Mouse (Mus musculus) myocyte (in vitro differentiated cells): ENCODE measurements at regions not wholly inside any gene's neighbourhood (a gene's known extent, or its start where the extent isn't known, plus 50 kb on each side); places are given as distances from the start of the nearest gene placed in this dataset.

Experiments
- CEBPB ChIP-seq: IDR thresholded peaks from 2 replicates; pipeline ENCODE4 v1.6.1; 2011; ENCODE audit warnings: mild to moderate bottlenecking, moderate library complexity; ENCODE audit not compliant: poor library complexity, insufficient read depth, severe bottlenecking
- E2F4 ChIP-seq: IDR thresholded peaks from one replicate; pipeline ENCODE4 v1.6.1; 2011; ENCODE audit warnings: mild to moderate bottlenecking, control low read depth, moderate library complexity; ENCODE audit not compliant: insufficient read depth
- MAX ChIP-seq: IDR thresholded peaks from one replicate; pipeline ENCODE4 v1.6.1; 2011; ENCODE audit warnings: low read depth, mild to moderate bottlenecking, control low read depth
- MYOG ChIP-seq, 3 experiments: IDR thresholded peaks; one replicate each; pipeline ENCODE4 v1.6.1; 2011; ENCODE audit warnings: control low read depth in 2 of 3, low read depth in 2 of 3, mild to moderate bottlenecking in 2 of 3; ENCODE audit not compliant: insufficient read length in 2 of 3, control insufficient read depth in 1 of 3, insufficient read depth in 1 of 3
- POLR2A ChIP-seq: IDR thresholded peaks from one replicate; pipeline ENCODE4 v1.6.1; 2011; ENCODE audit warnings: low read depth, mild to moderate bottlenecking, control low read depth, moderate library complexity; ENCODE audit not compliant: insufficient read length
- POLR2AphosphoS2 ChIP-seq: IDR thresholded peaks from one replicate; pipeline ENCODE4 v1.6.1; 2011; ENCODE audit warnings: low read depth, control low read depth; ENCODE audit not compliant: insufficient read length
- REST ChIP-seq: IDR thresholded peaks from one replicate; pipeline ENCODE4 v1.6.1; 2011; ENCODE audit warnings: mild to moderate bottlenecking, control low read depth, moderate library complexity; ENCODE audit not compliant: insufficient read depth, insufficient read length
- TCF12 ChIP-seq: IDR thresholded peaks from one replicate; pipeline ENCODE4 v1.6.1; 2011; ENCODE audit warnings: mild to moderate bottlenecking, control low read depth; ENCODE audit not compliant: poor library complexity, insufficient read depth, severe bottlenecking
- TCF3 ChIP-seq: IDR thresholded peaks from one replicate; pipeline ENCODE4 v1.6.1; 2011; ENCODE audit warnings: low read depth, control low read depth; ENCODE audit not compliant: insufficient read length
- USF1 ChIP-seq: IDR thresholded peaks from one replicate; pipeline ENCODE4 v1.6.1; 2011; ENCODE audit warnings: low read depth, mild to moderate bottlenecking, control low read depth, moderate library complexity

GRCm38 (mm10) chr16:24281561-24281960, 111.7 kb upstream of the Lpp start:
- no peak for TF ChIP-seq E2F4
- TF ChIP-seq POLR2A: no peak
- no peak for TF ChIP-seq USF1
- TF ChIP-seq TCF3: no peak
- no peak for TF ChIP-seq REST
- TF ChIP-seq POLR2AphosphoS2: no peak
- no peak for TF ChIP-seq TCF12
- TF ChIP-seq MYOG (IDR thresholded peaks at IDR 0.05; ENCODE audit: control insufficient read depth in 1 of 3, insufficient read depth in 1 of 3, insufficient read length in 2 of 3, low read depth in 2 of 3): no peak
- TF ChIP-seq CEBPB: no peak
- no peak for TF ChIP-seq MAX
